Mouse (Mus musculus): ENCODE measurements around the gene Ralbp1.

Ralbp1 gene

GRCm38 (mm10) chr17:65885697-65886529 is at the start of gene Ralbp1:
Gene Ralbp1, minus strand, starts transcription at chr17:65885798.
- DNase-seq: peak; percentile 51

- DNase-seq: peak; percentile 38
Observed at GRCm38 (mm10) chr17:65933741-65934140, 48.1 kb upstream of the Ralbp1 start.

GRCm38 (mm10) chr17:65931525-65931924 is 45.9 kb upstream of the Ralbp1 start:
- peak; percentile 24 for DNase-seq

- DNase-seq: peak; percentile 94
Observed at GRCm38 (mm10) chr17:65930960-65931359, 45.4 kb upstream of the Ralbp1 start.

- peak; percentile 11 for DNase-seq
Observed at GRCm38 (mm10) chr17:65930158-65930826, 44.7 kb upstream of the Ralbp1 start.

GRCm38 (mm10) chr17:65929319-65929978 is 43.9 kb upstream of the Ralbp1 start:
- peak; percentile 84 for DNase-seq

GRCm38 (mm10) chr17:65927077-65927476 is 41.5 kb upstream of the Ralbp1 start:
- no peak for DNase-seq

- DNase-seq: peak; percentile 67
Observed at GRCm38 (mm10) chr17:65924218-65924617, 38.6 kb upstream of the Ralbp1 start.

- no peak for DNase-seq
Observed at GRCm38 (mm10) chr17:65921975-65922374, 36.4 kb upstream of the Ralbp1 start.

- no peak for DNase-seq
Observed at GRCm38 (mm10) chr17:65919235-65919634, 33.6 kb upstream of the Ralbp1 start.

- peak; percentile 92 for DNase-seq
Observed at GRCm38 (mm10) chr17:65916135-65916668, 30.6 kb upstream of the Ralbp1 start.

- DNase-seq: peak; percentile 46
Observed at GRCm38 (mm10) chr17:65914083-65914482, 28.5 kb upstream of the Ralbp1 start.

- DNase-seq: no peak
Observed at GRCm38 (mm10) chr17:65912202-65912601, 26.6 kb upstream of the Ralbp1 start.

- DNase-seq: no peak
Observed at GRCm38 (mm10) chr17:65911285-65912069, 25.9 kb upstream of the Ralbp1 start.

- no peak for DNase-seq
Observed at GRCm38 (mm10) chr17:65908270-65908669, 22.7 kb upstream of the Ralbp1 start.

GRCm38 (mm10) chr17:65906895-65907401 is 21.4 kb upstream of the Ralbp1 start:
- DNase-seq: peak; percentile 58

- DNase-seq: no peak
Observed at GRCm38 (mm10) chr17:65906313-65906894, 20.8 kb upstream of the Ralbp1 start.

- DNase-seq: no peak
Observed at GRCm38 (mm10) chr17:65905241-65905640, 19.6 kb upstream of the Ralbp1 start.

GRCm38 (mm10) chr17:65903826-65904225 is 18.2 kb upstream of the Ralbp1 start:
- DNase-seq: no peak

GRCm38 (mm10) chr17:65903011-65903410 is 17.4 kb upstream of the Ralbp1 start:
- no peak for DNase-seq

GRCm38 (mm10) chr17:65902281-65902680 is 16.7 kb upstream of the Ralbp1 start:
- no peak for DNase-seq

- DNase-seq: no peak
Observed at GRCm38 (mm10) chr17:65896016-65896415, 10.4 kb upstream of the Ralbp1 start.
